Mouse (Mus musculus) thymus, adult 2 months (tissue): ENCODE measurements around the gene Pdxp. TPM values are rescaled to one million over a fixed set of nuclear protein-coding genes. Genes with fewer than 3 reads are reported as not detected.

Source experiments
- DNase-seq: peaks from one replicate; pipeline ENCODE4 v3.0.0; 2021
- H3K27ac ChIP-seq: fragments of 200-500 bp; 2 replicates; pipeline ENCODE4 v1.5.1; 2012; ENCODE audit warnings: low read length, control low read depth; ENCODE audit not compliant: control insufficient read depth, insufficient read depth
- H3K27me3 ChIP-seq: fragments of 200-500 bp; 2 replicates; pipeline ENCODE4 v1.6.1; 2012; ENCODE audit warnings: mild to moderate bottlenecking, low read length, moderate library complexity, mixed read lengths; ENCODE audit not compliant: control insufficient read depth, insufficient read depth
- H3K36me3 ChIP-seq: fragments of 200-500 bp; 2 replicates; pipeline ENCODE4 v1.6.1; 2012; ENCODE audit warnings: mild to moderate bottlenecking, low read length, moderate library complexity; ENCODE audit not compliant: control insufficient read depth, insufficient read depth
- H3K4me1 ChIP-seq: fragments of 200-500 bp; replicated peaks from 2 replicates; pipeline ENCODE4 v1.6.1; 2012; ENCODE audit warnings: low read length; ENCODE audit not compliant: control insufficient read depth, insufficient read depth
- H3K4me3 ChIP-seq: fragments of 200-500 bp; 2 replicates; pipeline ENCODE4 v1.5.1; 2012; ENCODE audit warnings: mild to moderate bottlenecking, low read length, control low read depth, moderate library complexity; ENCODE audit not compliant: control insufficient read depth, insufficient read depth
- CTCF ChIP-seq: fragments of 200-500 bp; IDR thresholded peaks from 2 replicates; pipeline ENCODE4 v1.5.1; 2012; ENCODE audit warnings: mild to moderate bottlenecking, control low read depth, low read length, moderate library complexity, borderline replicate concordance; ENCODE audit not compliant: control insufficient read depth, poor library complexity, insufficient read depth; ENCODE audit errors: extremely low read depth
- POLR2A ChIP-seq: fragments of 200-500 bp; IDR thresholded peaks from 2 replicates; pipeline ENCODE4 v1.6.1; 2012; ENCODE audit warnings: mild to moderate bottlenecking, low read length, control low read depth, moderate library complexity; ENCODE audit not compliant: control insufficient read depth, poor library complexity, insufficient read depth; ENCODE audit errors: extremely low read depth
- WGBS: fragments of 180-500 bp; shearing (Covaris S2); methylation state at CpG from one replicate; pipeline ENCODE4 v1.1.7; 2018; 5-methylcytosine and 5-hydroxymethylcytosine counted together
- polyA plus RNA-seq: library from polyadenylated mRNA; depleted of rRNA; stranded (reverse); fragments of >200 nt; gene quantifications from 2 replicates; pipeline ENCODE4 v1.2.3, GENCODE M21; 2012

Pdxp gene
- polyA plus RNA-seq, 1 experiment: 72.0 TPM

- H3K36me3 ChIP-seq: no peaks in the 10 kb centered on the region
- H3K4me1 ChIP-seq: peaks cover 61% of the 10 kb centered on the region
- no peak for TF ChIP-seq CTCF
- TF ChIP-seq POLR2A: no peak
- H3K27ac ChIP-seq: peak overlapping the region; percentile 92
- peak; percentile 43 for DNase-seq
- H3K4me3 ChIP-seq: peak overlapping the region; percentile 76
- H3K27me3 ChIP-seq: no peaks in the 10 kb centered on the region
- WGBS: 21% methylated on average over 15 of the region's 15 CpGs
Observed at GRCm38 (mm10) chr15:78927021-78927787, 13.5 kb downstream of the Pdxp start.

- TF ChIP-seq POLR2A (peak; percentile 90), CTCF (no peak)
- under 1% methylated on average over 32 of the region's 35 CpGs for WGBS
- peak overlapping the region; percentile 92 for H3K27ac ChIP-seq
- no peaks in the 10 kb centered on the region for H3K27me3 ChIP-seq
- H3K4me3 ChIP-seq: peak overlapping the region; percentile 76
- H3K4me1 ChIP-seq: peaks cover 53% of the 10 kb centered on the region
- H3K36me3 ChIP-seq: no peaks in the 10 kb centered on the region
- DNase-seq: peak; percentile 89
Observed at GRCm38 (mm10) chr15:78927788-78928457, 14.2 kb downstream of the Pdxp start.

- Histone ChIP-seq H3K4me1 (peaks cover 47% of the 10 kb centered on the region), H3K27me3 (no peaks in the 10 kb centered on the region), H3K36me3 (no peaks in the 10 kb centered on the region), H3K27ac (peak overlapping the region; percentile 85), H3K4me3 (no peak overlapping the region)
- TF ChIP-seq CTCF: no peak
- no peak for DNase-seq
- 36% methylated on average over 8 of the region's 8 CpGs for WGBS
Observed at GRCm38 (mm10) chr15:78928539-78928938, 14.8 kb downstream of the Pdxp start.

DNA sequence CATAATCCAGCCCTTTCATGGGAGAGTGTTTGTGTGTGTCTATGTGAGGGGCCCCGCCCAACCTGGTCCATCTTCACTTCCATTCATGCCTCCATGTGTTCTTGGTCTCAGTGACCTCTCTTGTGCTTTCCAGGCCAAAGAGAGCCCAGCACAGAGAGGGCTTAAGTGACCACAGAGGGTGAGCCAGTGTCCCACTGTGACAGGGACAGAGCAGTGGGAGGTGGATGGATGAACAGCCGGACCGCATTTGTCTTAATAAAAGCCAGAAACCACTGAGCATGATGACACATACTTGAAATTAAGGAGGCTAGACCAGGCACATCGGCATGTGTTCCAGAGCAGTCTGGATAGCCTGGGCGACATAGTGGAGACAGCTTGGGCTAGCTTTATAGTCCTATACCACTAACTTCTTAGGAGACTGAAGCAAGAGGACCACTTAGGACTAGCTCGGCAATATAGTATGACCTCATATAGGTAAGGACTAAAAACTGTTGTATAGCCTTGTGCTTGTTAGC, 16.5 kb downstream of the Pdxp start:
- peaks cover 37% of the 10 kb centered on the region for H3K4me1 ChIP-seq
- no peaks in the 10 kb centered on the region for H3K36me3 ChIP-seq
- TF ChIP-seq CTCF (no peak), POLR2A (no peak)
- H3K27me3 ChIP-seq: no peaks in the 10 kb centered on the region
- no peak for DNase-seq
- H3K27ac ChIP-seq: no peak overlapping the region
- H3K4me3 ChIP-seq: no peak overlapping the region
- 98% methylated on average over 6 of the region's 6 CpGs for WGBS

DNA sequence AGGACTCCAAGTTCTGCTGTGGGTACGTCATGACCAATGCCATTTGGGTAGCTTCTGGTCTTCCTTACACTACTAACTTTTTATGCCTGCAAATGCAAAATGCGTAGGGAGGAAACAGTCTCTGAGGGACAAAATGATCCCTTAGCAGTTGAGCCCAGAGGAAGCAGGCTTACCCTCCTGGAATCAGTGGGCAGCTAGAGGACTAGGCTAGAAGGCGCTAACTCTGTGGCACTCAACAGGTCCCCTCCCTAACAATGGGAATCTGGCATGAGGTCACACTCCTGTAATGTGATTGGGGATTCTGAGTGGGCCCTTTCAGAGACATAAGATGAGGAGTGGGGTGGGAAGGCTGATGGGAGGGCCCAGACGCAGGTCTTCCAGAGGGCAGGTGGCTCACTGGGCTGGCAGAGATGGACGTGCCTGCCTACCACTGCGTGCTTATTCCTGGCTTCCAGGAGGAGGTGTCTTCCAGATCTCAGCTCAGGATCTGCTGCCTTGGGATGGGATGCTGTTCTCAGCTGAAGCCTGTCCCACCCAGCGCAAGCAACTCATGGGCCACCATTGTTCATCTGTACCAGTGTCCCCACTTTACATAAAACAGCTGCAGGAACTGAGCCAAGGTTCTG, 17.2 kb downstream of the Pdxp start:
- no peaks in the 10 kb centered on the region for H3K27me3 ChIP-seq
- WGBS: 97% methylated on average over 7 of the region's 7 CpGs
- peaks cover 36% of the 10 kb centered on the region for H3K4me1 ChIP-seq
- H3K4me3 ChIP-seq: no peak overlapping the region
- TF ChIP-seq POLR2A (no peak), CTCF (no peak)
- no peaks in the 10 kb centered on the region for H3K36me3 ChIP-seq
- no peak overlapping the region for H3K27ac ChIP-seq
- no peak for DNase-seq

DNA sequence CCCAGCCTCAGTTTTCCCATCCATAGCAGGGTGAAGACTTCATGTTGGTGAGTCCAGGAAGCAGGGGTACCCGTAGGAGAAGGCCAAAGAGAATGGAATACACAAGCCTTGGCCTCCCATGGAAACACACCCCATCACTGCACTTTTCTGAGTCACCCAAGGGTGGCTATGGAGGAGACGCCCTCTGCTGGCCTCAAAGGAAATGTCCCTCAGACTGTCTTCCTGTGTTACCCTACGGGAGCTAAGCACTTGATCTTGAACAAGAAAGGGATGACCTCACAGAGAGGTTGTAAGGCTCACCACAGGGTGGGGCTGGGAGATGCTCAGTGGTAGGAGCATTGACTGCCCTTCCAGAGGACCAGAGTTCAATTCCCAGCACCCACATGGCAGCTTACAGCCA, 17.9 kb downstream of the Pdxp start:
- Histone ChIP-seq H3K27me3 (no peaks in the 10 kb centered on the region), H3K4me1 (peaks cover 29% of the 10 kb centered on the region), H3K4me3 (no peak overlapping the region), H3K36me3 (no peaks in the 10 kb centered on the region), H3K27ac (no peak overlapping the region)
- 6% methylated on average over 3 of the region's 3 CpGs for WGBS
- peak; percentile 74 for DNase-seq
- TF ChIP-seq CTCF (peak; percentile 62; the same call in 1 of the 2 replicates), POLR2A (no peak)
